Mouse (Mus musculus): ENCODE measurements around the gene Amotl2.

DNA sequence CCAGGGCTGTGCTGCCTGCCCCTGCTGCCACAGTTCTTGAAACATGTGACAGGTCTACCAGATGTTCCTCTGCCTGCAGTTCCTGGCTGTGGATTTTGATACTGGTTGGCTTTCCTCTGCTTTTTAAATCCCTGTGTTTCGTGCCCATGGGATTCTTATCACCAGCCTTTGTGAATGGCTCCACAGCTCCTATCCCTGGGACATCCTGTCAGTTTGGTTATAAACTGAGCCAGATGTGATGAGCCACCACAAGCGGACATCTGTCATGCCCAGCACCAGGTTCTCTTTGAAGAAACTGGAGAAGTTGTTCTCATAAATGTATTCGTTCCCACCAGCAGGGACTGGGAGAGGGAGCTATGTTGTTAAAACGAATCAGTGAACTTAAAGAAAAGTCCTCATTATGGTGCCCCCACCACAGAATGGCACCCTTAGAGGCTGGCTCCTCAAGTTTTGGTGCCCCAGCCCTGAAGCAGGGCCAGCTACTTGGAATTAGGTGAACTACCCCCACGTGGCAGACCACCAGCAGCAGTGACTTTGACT, 15.9 kb downstream of the Amotl2 start:
- no peak for TF ChIP-seq GATA1 (IDR thresholded peaks at IDR 0.05; ENCODE audit: low read length)
- no peak for TF ChIP-seq TAL1 (IDR thresholded peaks at IDR 0.05; ENCODE audit: low read length)
